Mouse (Mus musculus) lung, embryonic 16.5 days (tissue): ENCODE data around the gene Akt1s1. TPM values are rescaled to one million over a fixed set of nuclear protein-coding genes. Genes with fewer than 3 reads are reported as not detected.

ENCODE experiments used
- ATAC-seq: fragments of 200-750 bp; cut with Nextera tagmentation; 2 replicates; pipeline ENCODE4 v1.8.0; 2017; ENCODE audit warnings: low read depth, mild to moderate bottlenecking, moderate library complexity
- H3K27ac ChIP-seq: fragments of 300-500 bp; sonication (generic); 2 replicates; pipeline ENCODE4 v1.5.1; 2014; ENCODE audit warnings: mild to moderate bottlenecking, control low read depth, low read length
- H3K27me3 ChIP-seq: fragments of 300-500 bp; sonication (generic); 2 replicates; pipeline ENCODE4 v1.6.1; 2014; ENCODE audit warnings: low read depth, low read length, mixed read lengths; ENCODE audit not compliant: control insufficient read depth, insufficient read depth
- H3K36me3 ChIP-seq: fragments of 300-500 bp; sonication (generic); 2 replicates; pipeline ENCODE4 v1.6.1; 2014; ENCODE audit warnings: low read length; ENCODE audit not compliant: control insufficient read depth, insufficient read depth
- H3K4me1 ChIP-seq: fragments of 300-500 bp; sonication (generic); replicated peaks from 2 replicates; pipeline ENCODE4 v1.6.1; 2014; ENCODE audit warnings: low read length, mixed read lengths; ENCODE audit not compliant: control insufficient read depth, insufficient read depth
- H3K4me2 ChIP-seq: fragments of 300-500 bp; sonication (generic); 2 replicates; pipeline ENCODE4 v1.6.1; 2014; ENCODE audit warnings: low read depth, low read length, control low read depth
- H3K4me3 ChIP-seq: fragments of 300-500 bp; sonication (generic); 2 replicates; pipeline ENCODE4 v1.5.1; 2014; ENCODE audit warnings: mild to moderate bottlenecking, low read length, control low read depth
- H3K9ac ChIP-seq: fragments of 300-500 bp; sonication (generic); 2 replicates; pipeline ENCODE4 v1.6.1; 2014; ENCODE audit warnings: low read length, control low read depth
- H3K9me3 ChIP-seq: fragments of 300-500 bp; sonication (generic); 2 replicates; pipeline ENCODE4 v1.6.1; 2016; ENCODE audit warnings: low read length; ENCODE audit not compliant: control insufficient read depth
- WGBS: fragments of 180-500 bp; shearing (Covaris S2); extraction: QIAGEN DNeasy Blood & Tissue Kit; methylation state at CpG from one replicate; pipeline ENCODE4 v1.1.7; 2014; 5-methylcytosine and 5-hydroxymethylcytosine counted together
- polyA plus RNA-seq: library from polyadenylated mRNA; unstranded; fragments of >200 nt; fragmentation: Nextera tagmentation; extraction: Ambion mirVana; gene quantifications from 2 replicates; pipeline ENCODE4 v1.2.1, GENCODE M21; 2015

Gene Akt1s1
- polyA plus RNA-seq, 1 experiment from 2014 or later = 95.6 TPM

DNA sequence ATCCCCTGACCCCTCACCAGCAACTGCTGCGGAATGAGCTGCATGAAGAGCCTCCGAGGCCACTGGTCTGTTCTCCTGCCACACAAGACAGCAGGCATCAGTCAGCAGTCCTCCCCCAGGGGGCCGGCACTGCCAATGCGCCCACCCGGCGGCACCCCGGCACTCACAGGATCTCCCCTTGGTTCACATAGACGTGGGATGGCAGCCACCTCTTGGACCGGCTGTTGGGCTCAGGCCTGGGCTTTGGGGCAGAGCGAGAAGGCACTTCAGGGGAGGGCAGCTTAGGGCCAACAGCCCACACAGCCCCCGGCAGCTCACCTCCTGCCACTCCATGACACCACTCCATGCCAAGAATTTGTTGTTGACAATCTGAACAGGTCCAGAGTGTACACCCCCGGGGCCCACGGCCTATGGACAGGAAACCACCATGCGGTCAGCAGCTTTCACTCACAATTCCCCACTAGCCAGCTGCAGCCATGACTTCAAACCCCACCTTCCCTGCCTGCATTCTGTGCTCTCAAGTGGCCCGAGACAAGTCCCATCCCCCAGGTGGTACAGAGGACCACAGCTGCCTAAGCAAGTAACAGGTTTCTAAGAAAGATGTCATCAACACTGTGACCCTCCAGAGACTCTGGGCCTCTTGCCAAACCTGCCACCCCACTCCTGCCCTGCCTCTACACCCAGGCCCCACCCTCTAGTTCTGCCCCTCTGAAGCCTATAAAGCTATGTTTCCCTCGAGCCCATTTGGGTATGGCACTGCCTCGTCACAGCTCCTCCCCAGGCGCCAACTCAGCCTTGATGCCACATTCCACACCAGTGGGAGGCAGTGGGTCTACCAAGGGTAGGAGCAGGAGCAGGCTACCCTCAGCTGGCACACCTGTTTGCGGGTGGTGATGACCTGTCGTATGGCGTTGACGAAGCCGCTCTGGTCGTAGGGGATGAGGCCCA, 16.1 kb downstream of the Akt1s1 start:
- Histone ChIP-seq H3K4me3 (no peak overlapping the region), H3K9ac (no peak overlapping the region), H3K4me2 (no peak overlapping the region), H3K4me1 (peaks cover 46% of the 10 kb centered on the region), H3K9me3 (no peaks in the 10 kb centered on the region), H3K27ac (peak overlapping the region; percentile 38), H3K36me3 (peaks cover 35% of the 10 kb centered on the region), H3K27me3 (no peaks in the 10 kb centered on the region)
- WGBS = 69% methylated on average over 24 of the region's 24 CpGs
- no peak for ATAC-seq

DNA sequence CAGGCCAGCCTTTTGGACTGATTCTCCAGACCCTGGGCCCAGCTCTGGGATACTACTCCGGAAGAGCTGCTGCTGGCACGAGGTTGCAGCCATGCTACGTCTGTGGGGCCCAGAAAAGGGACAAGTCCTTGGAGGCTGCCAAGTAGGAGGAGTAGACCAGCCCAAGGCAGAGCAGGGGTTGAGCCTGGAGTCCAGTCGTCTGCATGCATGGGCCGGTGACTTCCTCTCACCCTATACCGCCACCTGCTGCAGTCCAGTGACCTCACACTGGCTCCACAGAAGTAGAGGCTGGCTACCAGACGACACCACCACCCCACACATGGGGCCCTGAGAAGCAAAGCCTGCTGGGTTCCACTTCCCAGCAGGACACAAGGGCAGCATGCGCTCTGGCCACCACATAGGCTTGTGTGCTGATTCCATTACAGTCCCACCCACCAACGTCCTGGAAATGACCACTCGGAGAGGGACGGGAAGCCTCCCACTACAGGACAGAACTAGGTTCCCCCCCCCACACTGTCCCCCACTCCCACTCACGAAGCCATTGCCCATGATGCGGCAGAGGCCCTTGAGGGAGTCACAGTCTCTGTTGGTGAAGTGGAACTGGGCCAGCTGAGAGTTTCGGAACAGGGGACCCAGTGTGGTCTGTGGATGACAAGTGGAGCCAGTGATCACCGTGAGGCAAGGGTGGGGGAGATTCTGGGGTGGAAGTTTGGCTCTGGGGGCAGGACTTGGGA, 17.7 kb downstream of the Akt1s1 start:
- Histone ChIP-seq H3K27me3 (no peaks in the 10 kb centered on the region), H3K9me3 (no peaks in the 10 kb centered on the region), H3K4me2 (peak overlapping the region; percentile 65), H3K9ac (peak overlapping the region; percentile 100), H3K4me1 (peaks cover 47% of the 10 kb centered on the region), H3K4me3 (peak overlapping the region; percentile 12), H3K36me3 (peaks cover 35% of the 10 kb centered on the region), H3K27ac (peak overlapping the region; percentile 70)
- ATAC-seq = peak; percentile 17
- 36% methylated on average over 15 of the region's 15 CpGs for WGBS

DNA sequence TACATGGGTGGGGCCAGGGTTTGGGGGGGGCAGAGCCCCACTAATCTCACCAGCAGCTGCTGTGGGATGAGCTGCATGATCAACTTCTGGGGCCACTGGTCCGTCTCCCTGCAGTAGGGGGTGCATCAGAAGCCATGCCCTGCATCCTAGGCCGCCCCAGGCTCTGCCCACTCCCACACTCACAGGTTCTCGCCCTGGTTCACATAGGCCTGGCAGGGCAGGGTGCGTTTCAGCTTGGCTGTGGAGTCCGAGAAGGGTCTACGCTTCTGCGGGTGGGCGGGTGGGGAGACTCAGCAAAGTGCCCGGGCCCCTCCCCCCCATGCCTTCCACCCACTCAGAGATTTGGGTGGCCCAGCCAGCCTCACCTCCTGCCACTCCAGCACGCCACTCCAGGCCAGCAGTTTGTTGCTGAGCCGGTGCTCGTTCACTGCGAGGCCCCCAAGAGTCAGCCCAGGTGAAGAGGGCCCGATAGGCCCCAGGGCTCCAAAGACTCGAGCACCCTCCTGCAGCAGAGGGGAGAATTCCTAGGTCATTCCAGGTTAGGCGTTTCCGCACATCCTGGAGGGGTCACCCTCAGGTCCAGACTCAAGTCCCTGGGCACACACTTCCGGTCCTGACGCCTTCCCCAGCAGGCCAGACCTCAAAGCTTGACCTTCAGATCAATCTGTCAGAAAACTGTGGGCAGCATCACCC, 18.4 kb downstream of the Akt1s1 start:
- WGBS = 33% methylated on average over 19 of the region's 19 CpGs
- peak overlapping the region; percentile 96 for H3K4me3 ChIP-seq
- H3K4me2 ChIP-seq = peak overlapping the region; percentile 65
- peaks cover 35% of the 10 kb centered on the region for H3K36me3 ChIP-seq
- H3K9ac ChIP-seq = peak overlapping the region; percentile 100
- no peak for ATAC-seq
- H3K4me1 ChIP-seq = peaks cover 47% of the 10 kb centered on the region
- H3K9me3 ChIP-seq = no peaks in the 10 kb centered on the region
- H3K27ac ChIP-seq = peak overlapping the region; percentile 70
- no peaks in the 10 kb centered on the region for H3K27me3 ChIP-seq

DNA sequence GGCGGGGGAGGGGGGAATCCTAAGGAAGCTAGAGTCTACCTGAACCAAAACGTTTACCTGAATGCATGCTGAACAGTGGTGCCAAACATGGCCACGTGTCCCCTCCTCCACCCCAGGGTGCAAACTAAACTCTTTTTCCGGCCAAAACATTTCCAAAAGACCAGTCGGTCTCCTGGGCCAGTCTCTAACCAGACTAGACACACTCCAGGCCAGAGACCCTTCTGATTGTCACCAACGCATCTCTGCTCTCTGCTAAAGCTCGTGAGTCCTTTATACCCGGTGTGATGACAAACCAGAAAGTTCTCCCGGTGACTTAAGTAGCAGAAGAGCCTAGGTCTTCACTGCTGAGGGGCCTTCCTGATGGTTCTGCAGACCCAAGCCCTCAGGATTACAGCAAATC, 19.0 kb downstream of the Akt1s1 start:
- WGBS = 20% methylated on average over 9 of the region's 9 CpGs

DNA sequence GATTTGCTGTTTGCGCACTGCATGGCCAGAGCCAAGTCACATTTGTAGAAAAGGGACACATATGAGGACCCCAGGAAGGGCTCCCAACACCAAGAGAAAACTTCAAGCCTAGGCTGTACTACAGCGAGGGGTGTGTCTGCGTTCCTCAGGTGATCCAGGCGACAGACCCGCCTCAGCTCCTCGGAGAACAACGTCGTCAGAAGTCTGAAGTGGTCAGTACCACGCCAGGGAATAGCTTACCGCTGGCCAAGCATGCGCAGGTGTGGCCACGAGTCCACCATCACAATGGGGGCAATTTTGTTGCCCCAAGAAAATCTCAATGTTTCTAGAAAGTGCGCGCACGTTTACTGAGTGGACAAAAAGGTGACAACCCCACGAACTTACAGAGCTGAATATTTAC, 19.7 kb downstream of the Akt1s1 start:
- WGBS = 3% methylated on average over 16 of the region's 16 CpGs
- ATAC-seq = peak; percentile 13; the same call in 1 of the 2 replicates
- peak overlapping the region; percentile 100 for H3K27ac ChIP-seq
- peaks cover 23% of the 10 kb centered on the region for H3K36me3 ChIP-seq
- H3K9me3 ChIP-seq = no peaks in the 10 kb centered on the region
- peak overlapping the region; percentile 100 for H3K9ac ChIP-seq
- peaks cover 52% of the 10 kb centered on the region for H3K4me1 ChIP-seq
- H3K4me3 ChIP-seq = peak overlapping the region; percentile 96
- peak overlapping the region; percentile 65 for H3K4me2 ChIP-seq
- H3K27me3 ChIP-seq = no peaks in the 10 kb centered on the region

More for the DNA sequence above, 19.0 kb downstream of the Akt1s1 start:
- Histone ChIP-seq H3K27ac (peak overlapping the region; percentile 70), H3K4me1 (peaks cover 47% of the 10 kb centered on the region), H3K9me3 (no peaks in the 10 kb centered on the region), H3K27me3 (no peaks in the 10 kb centered on the region), H3K4me3 (peak overlapping the region; percentile 96), H3K36me3 (peaks cover 29% of the 10 kb centered on the region), H3K4me2 (peak overlapping the region; percentile 65), H3K9ac (peak overlapping the region; percentile 100)
- no peak for ATAC-seq

DNA sequence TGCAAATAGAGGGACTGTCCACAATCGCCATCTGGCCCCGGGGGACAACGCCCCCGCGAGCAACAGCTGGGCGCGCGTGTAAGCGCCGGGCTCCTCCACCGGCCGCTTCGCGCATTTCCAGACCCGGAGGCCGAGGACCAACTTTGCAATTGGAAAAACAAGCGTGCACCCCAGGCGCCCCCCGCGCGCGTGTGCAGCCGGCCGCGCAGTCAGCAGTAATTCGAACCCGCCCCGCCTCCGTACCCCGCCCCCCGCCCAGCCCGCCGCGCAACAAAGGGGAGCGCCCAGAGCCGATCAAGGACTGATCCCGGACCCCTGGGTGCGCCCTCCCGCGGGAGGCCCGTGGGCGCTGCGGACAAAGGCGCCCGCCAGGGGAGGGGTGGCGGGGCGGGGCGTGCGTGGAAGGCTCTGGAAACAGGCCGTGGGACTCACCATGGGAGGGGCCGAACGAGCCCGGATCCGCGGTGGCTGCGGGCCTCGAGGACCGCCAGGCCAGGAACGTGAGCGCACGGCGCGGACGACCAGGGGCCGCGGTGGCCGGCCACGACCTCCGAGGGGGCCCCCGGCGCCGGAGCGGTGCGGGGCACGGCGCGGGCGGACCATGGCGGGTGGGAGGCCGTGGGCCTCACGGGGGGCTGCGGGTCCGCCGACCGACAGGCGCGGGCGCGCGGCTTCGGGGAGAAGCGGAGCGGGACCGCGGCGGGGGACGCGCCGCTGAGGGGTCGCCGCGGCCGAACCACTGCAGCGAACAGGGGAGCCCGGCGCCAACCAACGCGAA, 20.3 kb downstream of the Akt1s1 start:
- H3K4me1 ChIP-seq = peaks cover 52% of the 10 kb centered on the region

DNA sequence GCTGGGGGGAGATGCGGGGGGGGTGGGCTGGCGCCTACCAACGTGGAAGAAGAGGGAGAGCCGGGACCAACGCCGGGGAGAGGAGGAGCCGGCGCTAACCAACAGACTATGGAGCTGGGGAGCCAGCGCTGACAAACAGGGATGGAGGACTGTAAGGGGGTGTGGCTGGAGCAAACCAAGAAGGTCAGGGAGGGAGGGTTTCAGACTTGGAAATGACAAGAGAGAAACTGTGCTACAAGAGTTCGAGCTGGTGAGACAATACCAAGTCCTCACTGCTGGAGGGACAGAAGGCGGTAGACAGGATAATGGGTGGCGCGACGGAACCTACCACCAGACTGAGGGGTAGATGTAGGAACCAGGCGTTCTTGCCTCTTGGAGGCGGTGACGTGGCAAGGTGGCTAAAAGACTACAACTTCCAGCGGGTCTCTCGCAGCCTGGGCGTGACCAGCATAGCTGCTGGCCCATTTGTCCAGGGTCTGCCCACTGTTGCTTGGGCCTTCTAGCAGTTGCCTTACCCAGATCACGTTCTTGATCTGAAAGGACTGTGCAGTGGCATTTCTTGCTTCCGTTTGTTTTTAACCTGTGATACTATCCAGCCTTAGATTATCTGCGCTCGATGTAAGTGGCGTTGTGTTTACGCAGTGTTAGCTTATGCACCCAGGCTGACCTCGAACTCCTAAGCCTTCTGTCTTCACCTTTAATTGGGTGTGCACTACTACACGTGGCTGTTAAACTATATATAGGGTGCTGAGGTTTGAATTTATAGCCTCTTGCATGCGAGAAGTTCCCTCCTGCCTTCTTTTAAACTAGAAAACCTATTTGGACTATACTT, 21.1 kb downstream of the Akt1s1 start, which contains the start of gene Ptov1:
Gene Ptov1, minus strand, starts transcription at position 92 of the 832 bp plus-strand sequence.
- Histone ChIP-seq H3K4me3 (peak within 1 kb of the TSS; percentile 96), H3K4me1 (peaks cover 47% of the 10 kb centered on the region), H3K4me2 (peak within 1 kb of the TSS; percentile 65), H3K36me3 (peaks cover 8% of the 10 kb centered on the region), H3K9me3 (no peaks in the 10 kb centered on the region), H3K9ac (peak within 1 kb of the TSS; percentile 100), H3K27me3 (no peaks in the 10 kb centered on the region), H3K27ac (peak within 1 kb of the TSS; percentile 100)
- peak; percentile 92 for ATAC-seq
- WGBS = 2% methylated on average over 29 of the region's 29 CpGs

More for the DNA sequence above, 20.3 kb downstream of the Akt1s1 start:
- peak overlapping the region; percentile 100 for H3K9ac ChIP-seq
- under 1% methylated on average over 81 of the region's 108 CpGs for WGBS
- H3K36me3 ChIP-seq = peaks cover 16% of the 10 kb centered on the region
- peak; percentile 65 for ATAC-seq
- peak overlapping the region; percentile 96 for H3K4me3 ChIP-seq
- no peaks in the 10 kb centered on the region for H3K27me3 ChIP-seq
- peak overlapping the region; percentile 100 for H3K27ac ChIP-seq
- no peaks in the 10 kb centered on the region for H3K9me3 ChIP-seq
- peak overlapping the region; percentile 65 for H3K4me2 ChIP-seq

DNA sequence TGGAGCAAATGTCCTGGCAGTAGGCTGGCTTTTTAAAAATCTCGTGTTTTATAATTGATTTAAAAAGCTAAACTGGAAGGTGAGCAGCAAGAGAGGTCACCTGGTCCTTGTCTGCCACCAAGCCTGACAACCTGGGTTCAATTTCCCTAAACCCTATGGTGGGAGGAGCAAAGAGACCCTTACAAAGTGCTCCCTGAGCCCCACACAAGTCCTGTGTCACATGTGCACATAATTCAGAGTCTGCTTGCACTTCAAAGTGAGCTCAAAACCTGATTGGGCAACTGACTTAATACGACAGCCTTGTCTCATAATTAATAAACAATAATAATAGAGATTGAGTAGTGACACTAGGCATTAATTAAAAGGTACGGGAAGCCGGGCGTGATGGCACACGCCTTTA, 21.8 kb downstream of the Akt1s1 start:
- Histone ChIP-seq H3K4me3 (peak overlapping the region; percentile 96), H3K9ac (peak overlapping the region; percentile 100), H3K27me3 (no peaks in the 10 kb centered on the region), H3K27ac (peak overlapping the region; percentile 100), H3K4me1 (peaks cover 40% of the 10 kb centered on the region), H3K4me2 (peak overlapping the region; percentile 65), H3K9me3 (no peaks in the 10 kb centered on the region), H3K36me3 (0 out of 2 replicates have a peak, but pooled peaks cover 2% of the 10 kb centered on the region)
- ATAC-seq = no peak
- 80% methylated on average over 6 of the region's 6 CpGs for WGBS
